Mouse (Mus musculus) ovary, adult 18-20 months (tissue): ENCODE results near the gene Cnr2.

ENCODE experiments used
- DNase-seq: peaks from one replicate; pipeline ENCODE4 v3.0.0; 2022; ENCODE audit warnings: low spot score, mixed read lengths

Gene Cnr2

DNA sequence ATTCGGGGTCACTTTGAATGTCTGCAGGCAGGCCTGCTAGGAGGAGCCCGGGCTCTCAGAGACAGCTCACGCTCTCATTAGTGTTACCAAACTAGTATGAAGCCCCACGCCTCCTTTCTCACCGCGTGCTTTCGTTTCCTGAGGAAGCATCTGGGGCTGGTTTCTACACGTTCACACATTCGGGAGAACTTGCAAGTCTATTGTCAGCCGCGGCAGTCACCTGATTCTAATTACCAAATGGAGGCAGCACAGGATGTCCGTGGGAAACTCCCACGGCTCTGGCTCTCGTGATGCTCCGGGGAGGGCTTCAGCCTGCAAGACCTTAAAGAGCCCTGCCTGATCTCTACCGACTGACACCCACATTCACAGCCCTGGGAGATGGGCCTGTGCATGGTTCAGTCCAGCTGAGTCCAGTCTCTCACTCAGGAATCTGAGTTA is 18.6 kb upstream of the Cnr2 start:
- peak; percentile 71 for DNase-seq

DNA sequence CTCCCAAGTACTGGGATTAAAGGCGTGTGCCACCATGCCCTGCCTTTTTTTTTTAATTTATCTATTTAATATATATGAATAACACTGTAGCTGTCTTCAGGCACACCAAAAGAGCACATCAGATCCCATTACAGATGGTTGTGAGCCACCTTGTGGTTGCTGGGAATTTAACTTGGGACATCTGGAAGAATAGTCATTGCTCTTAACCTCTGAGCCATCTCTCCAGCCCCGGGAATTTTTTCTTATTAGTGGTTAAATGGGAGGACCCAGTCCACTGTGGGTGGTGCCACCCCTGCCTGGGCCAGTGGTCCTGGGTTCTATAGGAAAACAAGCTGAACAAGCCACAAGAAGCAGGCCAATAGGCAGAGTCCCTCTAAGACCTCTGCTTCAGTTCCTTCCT is 17.5 kb upstream of the Cnr2 start:
- no peak for DNase-seq

DNA sequence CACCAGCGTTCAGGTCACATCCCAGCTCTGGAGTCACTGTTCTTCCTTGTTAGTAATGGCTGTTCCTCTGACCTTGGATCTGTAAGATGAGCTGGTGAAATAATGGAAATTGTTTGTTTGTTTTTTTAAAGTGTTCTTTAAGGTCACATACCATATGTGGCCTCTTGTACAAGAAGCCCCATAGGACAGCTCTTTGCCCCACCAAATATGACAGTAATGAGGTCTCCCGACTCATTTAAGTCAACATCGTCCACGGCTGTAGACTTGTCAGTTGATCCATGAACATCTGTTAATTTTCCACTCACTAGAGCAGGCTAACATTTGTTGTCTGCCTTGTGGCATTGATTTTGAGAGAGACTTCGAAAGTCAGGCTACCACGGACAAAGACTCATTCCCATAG is 16.2 kb upstream of the Cnr2 start:
- no peak for DNase-seq

DNA sequence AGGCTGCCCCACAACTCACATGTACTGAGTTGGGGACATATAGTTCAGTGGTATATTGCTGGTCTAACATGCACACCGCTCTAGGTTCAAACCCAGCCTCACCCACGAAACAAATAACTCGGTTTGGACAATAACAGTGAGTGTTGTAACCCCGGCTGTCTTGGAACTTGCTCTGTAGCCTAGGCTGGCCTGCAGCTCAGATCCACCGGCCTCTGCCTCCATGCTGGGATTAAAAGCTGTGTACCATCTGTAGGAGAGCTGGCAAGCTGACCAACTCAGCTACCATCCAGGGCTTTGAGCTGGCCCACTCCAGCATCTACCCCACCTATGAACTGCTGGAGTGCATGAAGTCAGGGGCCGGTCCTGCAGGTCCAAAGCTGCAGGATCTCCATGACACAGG is 15.2 kb upstream of the Cnr2 start:
- no peak for DNase-seq

DNA sequence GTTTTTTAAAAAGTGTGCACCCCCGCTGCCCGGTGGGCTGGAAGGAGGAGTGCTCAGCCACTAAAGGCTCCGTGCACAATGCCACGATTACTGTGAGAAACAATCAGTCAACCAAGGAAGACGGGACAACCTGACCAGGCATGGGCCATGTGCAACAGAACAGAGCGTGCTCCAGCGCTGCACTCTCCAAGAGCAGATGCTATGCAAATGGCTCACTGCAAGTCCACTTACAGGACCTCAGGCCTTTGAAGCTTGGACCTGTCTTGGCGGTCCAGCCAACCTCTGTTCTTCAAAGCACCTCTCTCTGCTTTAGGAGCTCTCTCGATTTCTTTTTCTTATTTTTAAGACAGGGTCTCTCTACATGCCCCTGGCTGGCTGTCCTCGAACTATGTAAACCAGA is 14.6 kb upstream of the Cnr2 start:
- DNase-seq: no peak

DNA sequence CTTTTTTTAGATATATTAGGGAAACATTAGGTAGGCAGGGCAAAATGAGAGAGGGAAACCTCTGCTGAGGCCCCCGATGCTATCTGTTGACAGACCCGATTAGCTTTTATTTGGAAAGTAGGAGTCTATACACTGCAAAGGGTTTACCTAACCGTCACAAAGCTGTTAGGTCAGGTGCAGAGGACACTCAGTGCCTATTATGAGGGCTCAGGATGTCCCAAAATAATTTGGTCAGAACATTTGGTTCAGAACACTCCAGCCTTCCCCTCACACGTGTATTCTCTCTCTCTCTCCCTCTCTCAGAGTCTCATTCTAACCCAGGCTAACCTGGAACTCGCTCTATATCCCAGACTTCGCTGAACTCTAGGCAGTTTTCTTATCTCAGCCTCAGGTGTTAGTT is 13.2 kb upstream of the Cnr2 start:
- DNase-seq: no peak

DNA sequence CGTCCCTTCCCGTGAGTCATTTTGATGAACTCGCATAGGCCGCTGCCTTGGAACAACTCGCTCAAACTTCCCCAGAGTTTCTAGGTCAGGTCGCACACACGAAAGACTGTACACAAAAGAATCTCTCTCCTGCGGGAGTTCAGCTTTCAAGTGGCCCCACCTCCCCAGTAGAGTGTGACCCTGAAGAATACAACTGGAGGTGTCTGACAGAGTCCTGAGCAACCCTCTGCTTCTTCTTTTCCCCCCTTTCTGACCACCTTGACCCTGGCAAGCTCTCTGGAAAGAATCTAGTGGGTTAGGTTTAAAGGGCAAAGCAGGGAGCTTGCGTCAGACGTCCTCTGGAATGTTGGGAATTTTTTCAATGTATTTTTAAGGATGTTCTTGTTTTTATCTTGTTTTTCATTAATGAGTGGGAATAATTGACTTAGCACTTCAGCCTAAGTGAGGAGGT is 11.8 kb upstream of the Cnr2 start:
- no peak for DNase-seq

DNA sequence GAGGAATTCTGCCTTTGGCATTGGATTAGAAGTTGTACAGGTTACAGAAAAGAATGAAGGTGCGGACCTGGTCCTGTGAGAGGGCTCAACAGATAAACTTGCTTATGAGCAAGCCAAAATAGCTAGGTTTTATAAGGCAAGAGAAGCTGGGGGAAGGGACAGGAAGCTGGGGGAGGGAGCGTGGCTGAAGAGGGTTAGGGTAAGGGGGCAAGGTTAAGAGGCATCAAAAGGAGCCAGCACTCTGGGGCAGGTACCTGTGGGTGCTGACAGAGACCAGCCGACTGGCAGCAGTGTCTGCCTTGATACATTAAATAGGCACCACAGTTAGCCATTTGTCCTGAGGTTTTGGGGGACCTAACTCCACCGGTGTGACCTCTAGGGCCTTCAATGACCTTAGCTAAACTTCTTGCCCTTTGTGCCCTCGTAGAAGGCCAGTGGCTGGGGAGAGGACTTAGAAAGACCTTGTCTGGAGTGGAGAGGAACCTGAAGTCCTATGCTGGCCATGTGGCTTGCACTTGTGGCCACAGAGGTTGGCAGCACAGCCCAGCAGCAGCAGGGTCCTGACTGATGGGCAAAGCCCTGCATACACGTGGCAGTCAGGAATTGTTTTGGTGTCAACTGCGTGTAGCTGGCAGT is 11.2 kb upstream of the Cnr2 start:
- no peak for DNase-seq

DNA sequence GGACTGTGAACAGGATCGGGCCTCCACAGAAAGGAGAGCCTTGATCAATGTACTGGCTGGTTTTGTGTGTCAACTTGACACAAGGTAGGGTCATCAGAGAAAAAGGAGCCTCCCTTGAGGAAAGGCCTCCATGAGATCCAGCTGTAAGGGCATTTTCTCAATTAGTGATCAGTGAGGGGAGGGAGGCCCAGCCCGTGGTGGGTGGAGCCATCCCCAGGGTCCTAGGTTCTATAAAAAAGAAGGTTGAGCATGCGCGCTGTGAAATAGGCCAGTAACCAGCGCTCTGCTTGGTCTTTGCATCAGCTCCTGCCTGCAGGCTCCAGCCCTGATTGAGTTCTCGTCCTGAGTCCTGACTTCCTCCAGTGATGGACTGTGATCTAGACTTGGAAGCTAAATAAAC is 10.7 kb upstream of the Cnr2 start:
- DNase-seq: no peak

DNA sequence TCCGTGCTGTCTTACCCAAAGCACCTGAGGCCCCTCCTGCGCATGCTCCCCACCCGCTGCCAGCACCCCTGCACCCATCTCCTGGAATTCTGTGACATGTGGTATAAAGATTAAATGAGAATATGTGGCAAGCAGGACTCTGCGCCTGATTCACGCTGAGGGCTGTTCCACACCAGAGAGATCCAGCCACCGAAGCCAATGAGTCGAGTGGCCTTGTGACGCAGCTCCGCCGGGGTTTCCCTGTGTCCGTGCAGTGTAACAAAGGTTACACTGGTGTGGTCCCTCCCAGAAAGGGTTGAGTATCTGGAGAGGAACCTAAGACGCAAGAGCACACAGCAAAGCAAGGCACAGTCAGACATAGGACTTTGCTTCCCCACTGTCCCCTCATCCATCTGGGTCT is 9.5 kb upstream of the Cnr2 start:
- DNase-seq: no peak

DNA sequence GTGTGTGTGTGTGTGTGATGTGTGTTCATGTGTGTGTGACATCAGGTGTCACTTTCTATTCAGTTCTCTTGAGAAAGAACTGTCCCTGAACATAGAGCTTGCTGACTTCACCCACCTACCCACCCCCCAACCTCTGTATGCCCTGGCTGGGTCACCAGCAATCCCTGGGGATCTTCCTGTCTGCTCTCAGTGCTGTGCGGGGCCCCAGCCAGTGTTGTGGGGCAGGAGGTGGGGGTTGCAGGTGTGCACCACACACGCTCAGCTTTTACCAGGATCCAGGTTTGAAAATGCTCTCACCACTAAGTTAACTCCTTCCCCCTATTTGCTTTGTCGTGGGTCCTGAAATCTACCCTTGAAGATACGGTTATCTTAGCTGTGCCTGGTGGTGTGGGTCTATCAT is 9.0 kb upstream of the Cnr2 start:
- DNase-seq: no peak

DNA sequence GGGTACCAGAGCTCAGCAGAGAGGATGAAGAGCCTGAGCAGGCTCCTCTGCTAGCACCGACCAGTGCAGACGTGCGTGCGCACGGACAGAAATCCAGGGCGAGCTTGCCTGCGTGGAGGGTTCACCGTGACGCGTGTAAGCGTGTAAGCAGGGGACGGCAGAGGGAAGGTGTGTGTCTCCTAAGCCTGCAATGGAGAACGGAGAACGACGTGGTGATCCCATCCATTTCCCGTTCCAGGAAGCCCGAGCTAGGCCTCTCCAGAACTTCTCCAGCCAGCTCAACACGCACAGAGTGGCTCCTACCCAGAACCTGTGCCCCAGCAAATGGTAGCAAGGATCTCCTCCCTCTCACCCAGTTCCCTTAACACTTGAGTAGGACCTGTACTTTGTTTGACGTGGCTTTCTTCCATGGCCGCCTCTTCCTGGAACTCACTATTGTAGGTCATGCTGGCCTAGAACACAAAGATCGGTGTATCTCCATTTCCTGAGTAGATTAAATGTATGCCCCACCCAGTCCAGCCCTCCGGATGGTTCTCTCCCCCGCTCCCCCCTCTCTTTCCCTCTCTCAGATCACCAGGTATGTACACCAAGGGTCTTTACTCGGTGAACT is 6.6 kb upstream of the Cnr2 start:
- no peak for DNase-seq

DNA sequence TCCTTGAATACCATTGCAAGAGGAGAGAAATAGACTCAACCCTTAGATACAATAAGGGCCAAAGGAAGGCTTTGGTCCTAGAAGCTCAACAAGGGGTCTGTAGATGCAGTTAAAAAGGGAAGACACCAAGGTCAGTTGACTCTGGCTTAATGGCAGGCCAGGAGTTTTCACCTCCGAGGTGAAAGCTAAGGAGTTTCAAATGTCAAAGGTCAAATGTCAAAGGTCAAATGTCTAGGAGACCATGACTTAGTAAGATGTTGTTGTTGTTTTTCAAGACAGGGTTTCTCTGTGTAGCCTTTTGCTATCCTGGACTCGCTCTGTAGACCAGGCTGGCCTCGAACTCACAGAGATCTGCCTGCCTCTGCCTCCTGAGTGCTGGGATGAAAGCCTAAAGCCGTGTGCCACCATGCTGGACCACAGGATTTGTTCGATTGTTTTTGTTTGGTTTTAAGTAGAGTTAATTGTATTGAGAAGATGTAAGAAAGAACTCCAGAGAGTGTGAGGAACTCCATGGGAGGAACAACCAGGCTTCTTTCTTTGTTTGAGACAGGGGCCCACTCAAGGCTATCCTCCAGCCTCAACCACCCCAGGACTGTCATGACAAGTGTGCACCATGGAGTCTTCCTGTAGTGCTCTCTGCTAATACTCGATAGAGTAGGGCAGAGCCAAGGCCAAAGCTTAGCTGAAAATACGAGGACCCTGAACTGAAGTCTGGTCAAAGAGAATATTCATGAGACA is 5.9 kb upstream of the Cnr2 start:
- no peak for DNase-seq

DNA sequence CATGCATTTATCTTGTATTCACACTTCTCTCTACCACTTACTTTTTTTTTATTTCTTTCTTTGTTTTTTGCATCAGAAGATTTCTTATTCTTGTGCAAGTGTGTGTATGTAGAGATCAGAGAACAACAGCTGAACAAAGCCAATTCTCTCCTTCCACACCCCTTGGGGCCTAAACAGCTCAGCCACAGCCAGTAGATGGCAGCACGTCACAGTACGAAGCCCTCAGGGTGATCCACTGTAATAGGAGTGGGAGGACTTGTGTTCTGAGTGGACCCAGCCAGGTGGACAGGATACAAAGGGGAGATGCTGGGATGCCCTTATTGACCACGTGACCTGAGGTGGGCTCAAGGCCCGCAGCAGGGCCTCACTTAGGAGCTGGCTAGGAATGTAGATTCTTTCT is 5.3 kb upstream of the Cnr2 start:
- peak; percentile 58 for DNase-seq

DNA sequence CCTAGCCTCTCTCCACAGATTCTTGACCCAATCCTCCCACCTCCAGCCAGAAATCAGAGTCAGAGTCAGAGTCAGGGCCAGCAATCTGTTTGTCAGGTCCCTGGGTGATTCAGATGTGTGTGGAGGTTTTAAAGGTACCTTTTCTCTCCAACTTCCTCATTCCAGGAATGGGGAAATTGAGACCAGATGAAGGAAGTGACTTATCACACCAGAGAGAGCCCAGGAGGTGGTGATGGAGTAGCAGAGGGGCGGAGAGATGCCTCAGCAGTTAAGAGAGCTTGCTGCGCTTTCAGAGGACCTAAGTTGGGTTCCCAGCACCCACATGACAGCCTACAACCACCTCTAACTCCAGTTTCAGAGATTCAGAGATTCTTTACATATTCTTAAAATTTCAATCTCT is 3.7 kb upstream of the Cnr2 start:
- no peak for DNase-seq

DNA sequence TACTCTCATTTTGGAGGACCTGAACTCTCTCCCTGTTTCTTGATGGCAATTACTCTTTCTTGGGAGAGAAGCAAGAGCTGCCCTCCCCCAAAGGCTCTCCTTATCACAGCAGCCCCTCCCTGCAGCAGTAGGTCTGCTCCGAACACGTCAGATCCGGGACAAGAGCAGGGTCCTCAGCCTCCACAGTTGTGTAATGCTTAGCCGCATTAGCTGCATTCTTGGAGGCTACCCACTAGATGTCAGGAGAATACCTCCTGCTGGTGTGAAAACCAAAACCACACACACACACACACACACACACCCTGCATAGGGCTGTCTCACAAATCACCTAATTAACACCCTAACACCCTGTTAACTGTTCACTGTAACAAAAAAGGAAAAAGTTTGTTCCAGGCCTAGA is 2.3 kb upstream of the Cnr2 start:
- no peak for DNase-seq

DNA sequence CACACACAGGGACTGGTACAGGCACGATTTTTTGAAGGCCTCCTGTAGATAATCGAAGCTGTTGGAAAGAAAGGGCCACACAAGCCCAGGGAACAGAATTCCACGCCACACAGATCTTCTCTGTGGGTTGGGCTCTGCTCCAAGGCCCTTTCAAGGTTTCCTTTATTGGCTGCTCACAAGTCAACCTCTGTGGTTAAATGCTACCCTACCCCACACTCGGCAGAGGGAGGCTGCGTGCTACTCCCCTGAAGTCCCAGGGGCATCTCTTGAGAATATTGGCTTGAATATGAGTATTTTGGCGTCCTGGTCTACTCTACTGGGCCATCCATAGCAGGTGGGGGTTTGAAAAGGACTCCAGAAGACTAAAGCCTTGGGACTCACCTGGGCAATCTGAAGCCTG is 963 bp downstream of the Cnr2 start:
- no peak for DNase-seq

DNA sequence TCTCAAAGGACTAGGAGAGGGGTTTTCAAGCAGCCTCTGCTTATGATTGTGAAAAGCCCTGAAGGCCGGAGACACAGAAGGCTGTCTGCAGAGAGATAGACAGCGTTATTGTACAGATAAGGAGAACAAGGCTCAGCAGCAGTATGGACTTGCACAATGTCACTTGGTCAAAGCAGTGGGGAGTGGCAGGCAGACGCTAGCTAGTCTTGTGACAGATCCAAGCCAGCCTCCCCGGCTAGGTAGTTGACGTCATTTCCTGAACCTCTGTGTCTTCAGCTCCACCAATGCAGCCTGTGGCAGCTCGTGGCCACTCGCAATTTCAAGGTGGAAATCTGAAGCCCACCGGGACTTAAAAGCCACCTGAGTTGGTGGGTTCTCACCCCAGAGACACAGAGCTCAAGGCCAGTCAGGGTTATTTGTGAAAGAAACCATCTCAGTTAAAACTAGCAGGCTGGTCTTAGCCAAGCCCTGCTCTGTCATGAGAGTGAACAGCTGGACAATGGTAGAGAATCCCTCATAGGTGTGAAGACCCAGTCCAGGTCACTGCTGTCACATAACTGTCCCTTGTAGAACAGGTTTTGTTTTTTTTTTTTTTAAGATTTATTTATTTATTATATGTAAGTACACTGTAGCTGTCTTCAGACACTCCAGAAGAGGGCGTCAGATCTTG is 3.3 kb downstream of the Cnr2 start:
- no peak for DNase-seq

DNA sequence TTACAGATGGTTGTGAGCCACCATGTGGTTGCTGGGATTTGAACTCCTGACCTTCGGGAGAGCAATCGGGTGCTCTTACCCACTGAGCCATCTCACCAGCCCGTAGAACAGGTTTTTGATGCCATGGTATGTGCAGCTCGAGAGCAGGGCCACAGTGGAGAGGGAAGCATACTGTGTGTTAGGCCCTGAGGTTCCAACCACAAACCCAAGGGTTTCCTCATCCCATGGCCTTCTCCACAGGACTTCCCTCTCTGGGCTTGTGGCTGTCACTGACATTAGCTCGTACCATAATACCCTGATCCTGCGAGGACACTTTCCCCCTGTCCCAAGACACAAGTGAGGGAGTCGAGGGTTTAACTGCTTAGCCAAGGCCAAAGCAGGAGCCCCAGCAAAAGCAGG is 3.9 kb downstream of the Cnr2 start:
- DNase-seq: no peak

DNA sequence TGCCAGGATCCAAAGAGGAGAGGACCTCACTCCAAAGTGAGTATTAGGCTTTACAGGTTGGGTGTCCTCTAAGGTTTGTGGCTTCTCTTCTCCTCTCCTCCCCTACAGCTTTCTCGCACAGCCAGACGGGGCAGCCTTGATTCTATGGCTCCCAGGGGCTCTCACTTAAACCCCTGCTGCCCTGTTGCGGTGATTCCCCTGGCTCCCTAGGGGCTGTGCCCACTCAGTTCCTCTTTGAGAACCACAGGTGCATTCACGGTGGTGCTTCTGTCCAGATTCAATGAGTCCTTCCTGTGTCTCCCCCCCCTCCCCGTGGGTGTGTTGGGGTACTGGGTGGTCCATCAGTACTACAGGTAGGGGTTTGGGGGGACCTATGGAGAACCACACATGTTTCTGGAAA is 4.8 kb downstream of the Cnr2 start:
- DNase-seq: no peak

DNA sequence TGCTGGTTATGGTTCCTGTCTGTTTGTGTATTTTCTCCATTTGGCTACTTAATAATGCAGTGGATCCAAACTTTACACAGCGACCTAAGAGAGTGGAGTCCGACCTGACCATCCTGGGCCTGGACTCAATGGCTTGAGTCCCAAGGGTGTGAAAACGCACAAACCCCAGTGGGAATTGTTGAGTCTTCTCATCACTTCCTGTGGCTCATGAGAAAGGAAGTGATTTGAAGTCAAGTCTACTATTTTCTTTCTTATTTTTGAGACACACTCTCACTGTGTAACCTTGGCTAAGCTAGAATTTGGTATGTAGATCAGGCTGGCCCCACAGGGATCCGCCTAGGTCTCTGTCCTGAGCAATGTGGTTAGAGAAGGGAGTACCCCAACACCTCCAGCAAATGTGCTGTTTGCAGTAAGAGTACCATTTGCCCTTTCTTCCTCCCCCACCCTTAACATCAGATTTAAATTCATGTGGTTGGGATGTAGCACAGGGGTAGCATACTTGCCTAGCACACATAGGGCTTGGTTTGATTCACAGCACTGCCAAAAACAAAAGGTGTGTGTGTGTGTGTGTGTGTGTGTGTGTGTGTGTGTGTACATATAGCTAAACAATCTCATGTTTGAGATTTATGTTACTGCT is 7.5 kb downstream of the Cnr2 start:
- no peak for DNase-seq

DNA sequence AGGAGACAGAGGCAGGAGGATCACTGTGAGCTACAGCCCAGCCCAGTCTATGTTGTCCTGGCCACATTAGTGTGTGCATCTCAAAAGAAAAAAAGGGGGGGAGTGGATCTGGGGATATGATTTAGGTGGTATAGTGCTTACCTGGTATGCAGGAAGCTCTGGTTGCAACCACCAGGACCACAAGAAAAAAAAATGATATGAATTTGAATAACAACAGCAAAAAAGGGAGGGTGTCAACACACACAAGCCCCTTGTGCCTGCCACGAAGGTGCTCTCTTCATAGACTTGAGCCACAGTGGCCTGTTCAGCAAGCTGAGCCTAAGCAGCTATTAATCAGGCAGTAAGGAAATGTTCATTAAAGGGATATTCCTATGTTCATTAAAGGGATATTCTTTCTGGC is 9.6 kb downstream of the Cnr2 start:
- no peak for DNase-seq

DNA sequence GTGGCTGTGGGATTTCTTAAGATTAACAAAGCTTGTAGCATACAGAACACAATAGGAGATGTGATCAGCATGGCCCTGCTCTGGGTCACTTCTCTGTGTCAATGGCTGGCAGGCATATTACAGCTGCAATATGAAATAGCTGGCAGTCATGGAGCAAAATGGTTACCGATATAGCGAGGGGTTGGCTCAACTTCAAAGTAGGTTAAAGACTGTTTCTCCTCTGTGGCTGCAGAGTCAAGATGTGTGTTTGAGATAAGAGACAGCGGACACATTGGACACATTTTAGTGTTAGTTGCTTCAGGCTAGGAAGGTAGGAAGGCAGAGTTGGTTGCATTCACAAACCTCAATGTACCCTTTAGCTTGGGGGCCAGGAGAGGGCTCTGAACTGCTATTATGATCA is 11.4 kb downstream of the Cnr2 start:
- no peak for DNase-seq
